Mouse (Mus musculus) liver, adult 2 months (tissue): ENCODE data around the gene Zfand5. TPM values are rescaled to one million over a fixed set of nuclear protein-coding genes. Genes with fewer than 3 reads are reported as not detected.
A peak's percentile ranks its signal among the peaks of the same experiment; 100 is the strongest.
"Not testable (repeated sequence)": the region's sequence is repeated elsewhere in the genome, so short reads cannot be mapped to it uniquely, and the experiment has no call there.

Experiments
- DNase-seq: peaks from one replicate; pipeline ENCODE4 v3.0.0-alpha.2; 2011; ENCODE audit warnings: low read depth, low spot score; ENCODE audit errors: extremely low read depth
- H3K27ac ChIP-seq: fragments of 200-500 bp; replicated peaks from 2 replicates; pipeline ENCODE4 v1.5.1; 2012; ENCODE audit warnings: low read depth, mild to moderate bottlenecking, control low read depth, inconsistent platforms, low read length; ENCODE audit not compliant: insufficient read depth
- H3K27me3 ChIP-seq: fragments of 200-500 bp; 2 replicates; pipeline ENCODE4 v1.6.1; 2012; ENCODE audit warnings: mild to moderate bottlenecking, moderate library complexity, low read length, inconsistent platforms; ENCODE audit not compliant: control insufficient read depth, insufficient read depth
- H3K36me3 ChIP-seq: fragments of 200-500 bp; 2 replicates; pipeline ENCODE4 v1.6.1; 2012; ENCODE audit warnings: low read length, inconsistent platforms; ENCODE audit not compliant: control insufficient read depth, insufficient read depth
- H3K4me1 ChIP-seq: fragments of 200-500 bp; 2 replicates; pipeline ENCODE4 v1.6.1; 2011; ENCODE audit warnings: low read length; ENCODE audit not compliant: control insufficient read depth, insufficient read depth
- H3K4me3 ChIP-seq: fragments of 200-500 bp; 2 replicates; pipeline ENCODE4 v1.5.1; 2011; ENCODE audit warnings: low read depth, mild to moderate bottlenecking, control low read depth, low read length, moderate library complexity; ENCODE audit not compliant: insufficient read depth
- H3K79me2 ChIP-seq: fragments of 200-500 bp; 2 replicates; pipeline ENCODE4 v1.6.1; 2012; ENCODE audit warnings: inconsistent platforms, mild to moderate bottlenecking, low read length, moderate library complexity; ENCODE audit not compliant: control insufficient read depth, insufficient read depth
- H3K9ac ChIP-seq: fragments of 200-500 bp; 2 replicates; pipeline ENCODE4 v1.6.1; 2012; ENCODE audit warnings: low read depth, mild to moderate bottlenecking, control low read depth, inconsistent platforms, low read length
- CTCF ChIP-seq: fragments of 200-500 bp; IDR thresholded peaks from 2 replicates; pipeline ENCODE4 v1.5.1; 2011; ENCODE audit warnings: low read depth, low read length, control low read depth
- POLR2A ChIP-seq: fragments of 200-500 bp; IDR thresholded peaks from 2 replicates; pipeline ENCODE4 v1.6.1; 2011; ENCODE audit warnings: low read length, control low read depth; ENCODE audit not compliant: insufficient read depth; ENCODE audit errors: extremely low read depth
- WGBS: fragments of 180-500 bp; shearing (Covaris S2); methylation state at CpG from one replicate; pipeline ENCODE4 v1.1.7; 2018; 5-methylcytosine and 5-hydroxymethylcytosine counted together
- polyA plus RNA-seq: library from polyadenylated mRNA; depleted of rRNA; stranded (reverse); fragments of >200 nt; gene quantifications from 2 replicates; pipeline ENCODE4 v1.2.3, GENCODE M21; 2012
- total RNA-seq: library from RNA; depleted of rRNA; stranded (reverse); fragments of >200 nt; gene quantifications from 2 replicates; pipeline ENCODE4 v1.2.3, GENCODE M21; 2014

The Zfand5 gene
- total and polyA plus RNA-seq, 2 experiments: 7.6 to 37.9 TPM

- peak; percentile 65 for DNase-seq
- no peak for TF ChIP-seq CTCF
- TF ChIP-seq POLR2A: no peak
- 1% methylated on average over 3 of the region's 3 CpGs for WGBS
- H3K27me3 ChIP-seq: no peaks in the 10 kb centered on the region
- H3K36me3 ChIP-seq: peaks cover 22% of the 10 kb centered on the region
- no peak overlapping the region; the same call in 1 of the 2 replicates for H3K27ac ChIP-seq
- peaks cover 11% of the 10 kb centered on the region; the same call in 1 of the 2 replicates for H3K79me2 ChIP-seq
- H3K4me3 ChIP-seq: peak overlapping the region; percentile 74
- H3K9ac ChIP-seq: peak overlapping the region; percentile 77
- peaks cover 5% of the 10 kb centered on the region; the same call in 1 of the 2 replicates for H3K4me1 ChIP-seq
These were observed 2.6 kb downstream of the Zfand5 start for GRCm38 (mm10) chr19:21274714-21275113.

GRCm38 (mm10) chr19:21276317-21276716, 4.2 kb downstream of the Zfand5 start:
- TF ChIP-seq CTCF: no peak
- no peak for TF ChIP-seq POLR2A
- H3K27ac ChIP-seq: no peak overlapping the region

GRCm38 (mm10) chr19:21286421-21287097, 14.5 kb downstream of the Zfand5 start:
- peaks cover 11% of the 10 kb centered on the region for H3K36me3 ChIP-seq
- no peak overlapping the region for H3K9ac ChIP-seq
- H3K27me3 ChIP-seq: no peaks in the 10 kb centered on the region
- no peak overlapping the region for H3K27ac ChIP-seq
- TF ChIP-seq POLR2A (no peak), CTCF (no peak)
- no peak for DNase-seq
- 82% methylated on average over 3 of the region's 3 CpGs for WGBS
- no peaks in the 10 kb centered on the region for H3K4me1 ChIP-seq
- H3K79me2 ChIP-seq: no peaks in the 10 kb centered on the region
- H3K4me3 ChIP-seq: no peak overlapping the region

More at GRCm38 (mm10) chr19:21276317-21276716, 4.2 kb downstream of the Zfand5 start:
- Histone ChIP-seq H3K4me1 (peaks cover 3% of the 10 kb centered on the region; the same call in 1 of the 2 replicates), H3K27me3 (no peaks in the 10 kb centered on the region), H3K36me3 (peaks cover 31% of the 10 kb centered on the region), H3K4me3 (no peak overlapping the region), H3K9ac (no peak overlapping the region), H3K79me2 (peaks cover 11% of the 10 kb centered on the region; the same call in 1 of the 2 replicates)
- no peak for DNase-seq

- peak; percentile 94 for DNase-seq
- no peak for TF ChIP-seq POLR2A
- Histone ChIP-seq H3K27ac (no peak overlapping the region), H3K79me2 (no peaks in the 10 kb centered on the region), H3K4me1 (no peaks in the 10 kb centered on the region), H3K36me3 (no peaks in the 10 kb centered on the region), H3K4me3 (no peak overlapping the region), H3K27me3 (no peaks in the 10 kb centered on the region), H3K9ac (no peak overlapping the region)
- 27% methylated on average over 4 of the region's 4 CpGs for WGBS
These were observed 25.3 kb downstream of the Zfand5 start for GRCm38 (mm10) chr19:21297411-21297810.

- Histone ChIP-seq H3K27ac (no peak overlapping the region), H3K79me2 (no peaks in the 10 kb centered on the region), H3K4me1 (no peaks in the 10 kb centered on the region), H3K36me3 (no peaks in the 10 kb centered on the region), H3K4me3 (no peak overlapping the region), H3K27me3 (no peaks in the 10 kb centered on the region), H3K9ac (no peak overlapping the region)
- WGBS: 81% methylated on average over 3 of the region's 3 CpGs
- TF ChIP-seq CTCF: no peak
- no peak for TF ChIP-seq POLR2A
- no peak for DNase-seq
These were observed 29.7 kb downstream of the Zfand5 start for GRCm38 (mm10) chr19:21301787-21302186.

- H3K9ac ChIP-seq: no peak overlapping the region
- H3K79me2 ChIP-seq: no peaks in the 10 kb centered on the region
- H3K36me3 ChIP-seq: no peaks in the 10 kb centered on the region
- DNase-seq: peak; percentile 71
- no peak overlapping the region for H3K4me3 ChIP-seq
- no peaks in the 10 kb centered on the region for H3K4me1 ChIP-seq
- WGBS: 38% methylated on average over 3 of the region's 3 CpGs
- no peaks in the 10 kb centered on the region for H3K27me3 ChIP-seq
- no peak overlapping the region for H3K27ac ChIP-seq
- TF ChIP-seq CTCF (no peak), POLR2A (no peak)
These were observed 35.7 kb downstream of the Zfand5 start for GRCm38 (mm10) chr19:21307755-21308154.

- H3K4me3 ChIP-seq, H3K9ac ChIP-seq, H3K36me3 ChIP-seq, H3K27ac ChIP-seq, H3K79me2 ChIP-seq, H3K27me3 ChIP-seq, DNase-seq, H3K4me1 ChIP-seq: not testable (repeated sequence)
- 93% methylated on average over 5 of the region's 5 CpGs for WGBS
These were observed 38.3 kb downstream of the Zfand5 start for GRCm38 (mm10) chr19:21310364-21310763.
